In the genomic region with DNA sequence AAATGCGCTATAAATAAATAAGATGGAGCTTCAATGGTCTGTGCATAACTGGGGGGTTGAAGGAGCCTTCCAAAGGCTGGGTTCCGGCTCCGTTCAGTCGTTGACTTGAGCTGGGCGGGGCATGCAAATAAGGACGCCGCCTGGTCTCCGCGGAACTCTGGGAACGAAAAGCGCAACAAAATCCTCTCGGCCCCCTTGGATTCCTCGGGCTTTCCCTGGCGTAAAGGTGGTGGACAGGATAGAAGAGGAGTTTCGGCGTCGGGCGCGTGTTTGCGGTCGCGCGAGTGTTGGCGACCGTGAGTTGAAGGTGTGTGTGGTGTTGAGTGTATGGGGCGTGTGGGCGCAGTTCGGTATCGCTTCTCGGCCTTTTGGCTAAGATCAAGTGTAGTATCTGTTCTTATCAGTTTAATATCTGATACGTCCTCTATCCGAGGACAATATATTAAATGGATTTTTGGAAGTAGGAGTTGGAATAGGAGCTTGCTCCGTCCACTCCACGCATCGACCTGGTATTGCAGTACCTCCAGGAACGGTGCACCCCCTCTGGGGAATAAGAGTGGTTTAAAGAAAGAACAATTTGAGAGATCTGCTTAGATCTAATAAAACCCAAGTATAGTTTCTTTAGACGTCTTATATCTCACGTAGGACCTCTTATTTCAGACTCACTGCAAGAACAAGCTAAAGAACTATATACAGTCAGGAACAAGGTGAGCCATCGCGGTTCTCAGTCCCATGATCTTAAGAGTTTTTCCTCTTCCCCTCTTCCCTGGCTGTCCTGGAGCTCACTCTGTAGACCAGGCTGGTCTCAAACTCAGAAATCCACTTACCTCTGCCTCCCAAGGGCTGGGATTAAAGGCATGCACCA, we compare ENCODE assay signal across 8 mouse cellular contexts. TPM values are rescaled to one million over a fixed set of nuclear protein-coding genes. Genes with fewer than 3 reads are reported as not detected.
DNase-seq lines count a peak whose midpoint lies in the region; ATAC-seq lines count a peak whose summit lies in the region.
"Not testable (repeated sequence)": the region's sequence is repeated elsewhere in the genome, so short reads cannot be mapped to it uniquely, and the experiment has no call there.

No protein-coding gene starts in this region.

- DNase-seq in MN1 (ENCODE audit: low spot score) = peak; percentile 96
- DNase-seq in cerebellum, adult 9-10 months = peak; percentile 87
- DNase-seq in hindbrain, embryonic 10.5 days (ENCODE audit: low spot score) = peak; percentile 85
- DNase-seq in layer of hippocampus, postnatal 10 days (ENCODE audit: low spot score in 2 of 2) = peak; percentile 81 to 85
- peak; percentile 87 for DNase-seq in lung, postnatal 10 days
- DNase-seq in ovary, postnatal 36 days (ENCODE audit: low spot score) = peak; percentile 78
- DNase-seq in thymus, postnatal 25 days = peak; percentile 83

- not testable (repeated sequence) for H3K9me3 ChIP-seq in hindbrain, embryonic 10.5 days

- not testable (repeated sequence) for H3K27me3 ChIP-seq in hindbrain, embryonic 10.5 days (ENCODE audit: insufficient read depth, poor library complexity, severe bottlenecking)

- H3K36me3 ChIP-seq in hindbrain, embryonic 10.5 days = not testable (repeated sequence)

- under 1% methylated on average over 39 of the region's 40 CpGs for WGBS in hindbrain, embryonic 10.5 days

- ATAC-seq in frontal cortex, adult (ENCODE audit: low TSS enrichment) = peak; percentile 91

- peak overlapping the region; percentile 98 for H3K27ac ChIP-seq in hindbrain, embryonic 10.5 days

- H3K4me3 ChIP-seq in hindbrain, embryonic 10.5 days = peak overlapping the region; percentile 40

- H3K4me1 ChIP-seq in hindbrain, embryonic 10.5 days (replicated peaks) = not testable (repeated sequence)

RNA-seq across cellular contexts. Expression of gene Arl4d, which starts 7.2 kb away (rescaled TPM):
- polyA plus RNA-seq in hindbrain, embryonic 10.5 days (2016; fragmentation: Nextera tagmentation; extraction: Ambion mirVana) = 7.9 and 9.4 TPM in 2 replicates
- total RNA-seq in layer of hippocampus, postnatal 10 days (2021) = 10 to 100 TPM; 12.1 to 13.3 TPM

RNA-seq across cellular contexts. Expression of gene Rdm1, which starts 31.1 kb away (rescaled TPM):
- 34.2 and 39.4 TPM in 2 replicates for polyA plus RNA-seq in hindbrain, embryonic 10.5 days (2016; fragmentation: Nextera tagmentation; extraction: Ambion mirVana)
- 1 to 10 TPM; 4.2 to 7.7 TPM for total RNA-seq in layer of hippocampus, postnatal 10 days (2021)

RNA-seq across cellular contexts. Expression of gene Gm11634, which starts 59.1 kb away (rescaled TPM):
- not detected in 2 replicates for polyA plus RNA-seq in hindbrain, embryonic 10.5 days (2016; fragmentation: Nextera tagmentation; extraction: Ambion mirVana)
- total RNA-seq in layer of hippocampus, postnatal 10 days (2021) = not detected

Comparison
In these comparisons a context has a peak if more than half of its experiments do, and no peak if none do; other contexts are left out.
1. Peak in every context shown above with its lines: DNase-seq, ATAC-seq, H3K4me3 ChIP-seq and H3K27ac ChIP-seq.